Mouse (Mus musculus): Measurements from ENCODE around the gene Ank3.

The Ank3 gene

GRCm38 (mm10) chr10:69706851-69707788, 308.5 kb downstream of the Ank3 start:
- in situ Hi-C loops (cut with MboI; ENCODE audit: low pct_unique_long_range_greater_than_20kb in 1 of 2, low sequenced_read_pairs in 2 of 2, unreplicated experiment in 1 of 2): no loop called here

- in situ Hi-C loops (cut with MboI; ENCODE audit: low pct_unique_long_range_greater_than_20kb in 1 of 2, low sequenced_read_pairs in 2 of 2, unreplicated experiment in 1 of 2): no loop called here
These were observed 309.4 kb downstream of the Ank3 start for GRCm38 (mm10) chr10:69707844-69708550.

GRCm38 (mm10) chr10:69709631-69710030, 311.1 kb downstream of the Ank3 start:
- in situ Hi-C loops (cut with MboI; ENCODE audit: low pct_unique_long_range_greater_than_20kb in 1 of 2, low sequenced_read_pairs in 2 of 2, unreplicated experiment in 1 of 2): no loop called here

- in situ Hi-C loops (cut with MboI; ENCODE audit: low pct_unique_long_range_greater_than_20kb in 1 of 2, low sequenced_read_pairs in 2 of 2, unreplicated experiment in 1 of 2): no loop called here
These were observed 312.2 kb downstream of the Ank3 start for GRCm38 (mm10) chr10:69710802-69711201.

GRCm38 (mm10) chr10:69716907-69717306, 318.3 kb downstream of the Ank3 start:
- in situ Hi-C loops (cut with MboI; ENCODE audit: low pct_unique_long_range_greater_than_20kb in 1 of 2, low sequenced_read_pairs in 2 of 2, unreplicated experiment in 1 of 2): no loop called here

GRCm38 (mm10) chr10:69719421-69719820, 320.8 kb downstream of the Ank3 start:
- in situ Hi-C loops (cut with MboI; ENCODE audit: low pct_unique_long_range_greater_than_20kb in 1 of 2, low sequenced_read_pairs in 2 of 2, unreplicated experiment in 1 of 2): no loop called here

GRCm38 (mm10) chr10:69719901-69720415, 321.4 kb downstream of the Ank3 start:
- in situ Hi-C loops (cut with MboI; ENCODE audit: low pct_unique_long_range_greater_than_20kb in 1 of 2, low sequenced_read_pairs in 2 of 2, unreplicated experiment in 1 of 2): no loop called here

- in situ Hi-C loops (cut with MboI; ENCODE audit: low pct_unique_long_range_greater_than_20kb in 1 of 2, low sequenced_read_pairs in 2 of 2, unreplicated experiment in 1 of 2): no loop called here
These were observed 321.9 kb downstream of the Ank3 start for GRCm38 (mm10) chr10:69720452-69720851.

GRCm38 (mm10) chr10:69720899-69721490, 322.4 kb downstream of the Ank3 start:
- in situ Hi-C loops (cut with MboI; ENCODE audit: low pct_unique_long_range_greater_than_20kb in 1 of 2, low sequenced_read_pairs in 2 of 2, unreplicated experiment in 1 of 2): no loop called here

GRCm38 (mm10) chr10:69724159-69724558, 325.6 kb downstream of the Ank3 start:
- in situ Hi-C loops (cut with MboI; ENCODE audit: low pct_unique_long_range_greater_than_20kb in 1 of 2, low sequenced_read_pairs in 2 of 2, unreplicated experiment in 1 of 2): no loop called here

GRCm38 (mm10) chr10:69725078-69725477, 326.5 kb downstream of the Ank3 start:
- in situ Hi-C loops (cut with MboI; ENCODE audit: low pct_unique_long_range_greater_than_20kb in 1 of 2, low sequenced_read_pairs in 2 of 2, unreplicated experiment in 1 of 2): no loop called here

- in situ Hi-C loops (cut with MboI; ENCODE audit: low pct_unique_long_range_greater_than_20kb in 1 of 2, low sequenced_read_pairs in 2 of 2, unreplicated experiment in 1 of 2): no loop called here
These were observed 327.7 kb downstream of the Ank3 start for GRCm38 (mm10) chr10:69726265-69726664.

GRCm38 (mm10) chr10:69726806-69727205, 328.2 kb downstream of the Ank3 start:
- in situ Hi-C loops (cut with MboI; ENCODE audit: low pct_unique_long_range_greater_than_20kb in 1 of 2, low sequenced_read_pairs in 2 of 2, unreplicated experiment in 1 of 2): no loop called here

GRCm38 (mm10) chr10:69728876-69729275, 330.3 kb downstream of the Ank3 start:
- in situ Hi-C loops (cut with MboI; ENCODE audit: low pct_unique_long_range_greater_than_20kb in 1 of 2, low sequenced_read_pairs in 2 of 2, unreplicated experiment in 1 of 2): no loop called here

- in situ Hi-C loops (cut with MboI; ENCODE audit: low pct_unique_long_range_greater_than_20kb in 1 of 2, low sequenced_read_pairs in 2 of 2, unreplicated experiment in 1 of 2): no loop called here
These were observed 331.8 kb downstream of the Ank3 start for GRCm38 (mm10) chr10:69730351-69730871.

- in situ Hi-C loops (cut with MboI; ENCODE audit: low pct_unique_long_range_greater_than_20kb in 1 of 2, low sequenced_read_pairs in 2 of 2, unreplicated experiment in 1 of 2): no loop called here
These were observed 332.8 kb downstream of the Ank3 start for GRCm38 (mm10) chr10:69731341-69731740.

- in situ Hi-C loops (cut with MboI; ENCODE audit: low pct_unique_long_range_greater_than_20kb in 1 of 2, low sequenced_read_pairs in 2 of 2, unreplicated experiment in 1 of 2): no loop called here
These were observed 333.3 kb downstream of the Ank3 start for GRCm38 (mm10) chr10:69731863-69732262.

- in situ Hi-C loops (cut with MboI; ENCODE audit: low pct_unique_long_range_greater_than_20kb in 1 of 2, low sequenced_read_pairs in 2 of 2, unreplicated experiment in 1 of 2): no loop called here
These were observed 337.7 kb downstream of the Ank3 start for GRCm38 (mm10) chr10:69736241-69736640.

GRCm38 (mm10) chr10:69738741-69739271, 340.2 kb downstream of the Ank3 start:
- in situ Hi-C loops (cut with MboI; ENCODE audit: low pct_unique_long_range_greater_than_20kb in 1 of 2, low sequenced_read_pairs in 2 of 2, unreplicated experiment in 1 of 2): no loop called here

Measured in mouse embryonic stem cell (cell line).